Mouse (Mus musculus) neural tube, postnatal 0 days (tissue): Measurements from ENCODE around the gene Nup153. TPM values are rescaled to one million over a fixed set of nuclear protein-coding genes. Genes with fewer than 3 reads are reported as not detected.

Experiments
- polyA plus RNA-seq: library from polyadenylated mRNA; unstranded; fragments of >200 nt; fragmentation: Nextera tagmentation; extraction: Ambion mirVana; gene quantifications from 2 replicates; pipeline ENCODE4 v1.2.1, GENCODE M21; 2015

The Nup153 gene
- 12.3 and 13.6 TPM in 2 replicates for polyA plus RNA-seq

GRCm38 (mm10) chr13:46727837-46728268, at the start of gene Nup153:
TSS of gene Nup153 (minus strand) at chr13:46727940.

GRCm38 (mm10) chr13:46669048-46669619, 58.6 kb downstream of the Nup153 start, which contains the start of gene Fam8a1:
TSS of gene Fam8a1 (plus strand) at chr13:46669522.

Other genes with a start within 250 kb of the Nup153 start
- gene Cap2, start 226.1 kb downstream of the Nup153 start, polyA plus RNA-seq = 8.0 and 8.2 TPM in 2 replicates
- gene Fam8a1, start 58.4 kb downstream of the Nup153 start, polyA plus RNA-seq = 15.8 and 17.7 TPM in 2 replicates
- 13.3 and 15.7 TPM in 2 replicates for gene Kif13a, start 201.9 kb upstream of the Nup153 start, polyA plus RNA-seq